Mouse (Mus musculus) heart, embryonic 16.5 days (tissue): ENCODE measurements around the gene Mrpl43. TPM values are rescaled to one million over a fixed set of nuclear protein-coding genes. Genes with fewer than 3 reads are reported as not detected.

ENCODE experiments used
- ATAC-seq: fragments of 200-750 bp; cut with Nextera tagmentation; replicated peaks from 2 replicates; pipeline ENCODE4 v1.8.0; 2017; ENCODE audit warnings: moderate number of reproducible peaks; ENCODE audit not compliant: insufficient read depth, low FRiP score; ENCODE audit errors: extremely low read depth
- H3K27ac ChIP-seq: fragments of 300-500 bp; sonication (generic); 2 replicates; pipeline ENCODE4 v1.5.1; 2014; ENCODE audit warnings: mild to moderate bottlenecking, low read length, control low read depth, moderate library complexity
- H3K27me3 ChIP-seq: fragments of 300-500 bp; sonication (generic); 2 replicates; pipeline ENCODE4 v1.6.1; 2014; ENCODE audit warnings: low read length, mixed read lengths; ENCODE audit not compliant: control insufficient read depth, insufficient read depth
- H3K36me3 ChIP-seq: fragments of 300-500 bp; sonication (generic); 2 replicates; pipeline ENCODE4 v1.6.1; 2014; ENCODE audit not compliant: control insufficient read depth, insufficient read depth
- H3K4me1 ChIP-seq: fragments of 300-500 bp; sonication (generic); 2 replicates; pipeline ENCODE4 v1.6.1; 2014; ENCODE audit warnings: low read length, mixed read lengths; ENCODE audit not compliant: control insufficient read depth, insufficient read depth
- H3K4me2 ChIP-seq: fragments of 300-500 bp; sonication (generic); 2 replicates; pipeline ENCODE4 v1.6.1; 2014; ENCODE audit warnings: low read depth, mild to moderate bottlenecking, control low read depth, low read length
- H3K4me3 ChIP-seq: fragments of 300-500 bp; sonication (generic); 2 replicates; pipeline ENCODE4 v1.5.1; 2014; ENCODE audit warnings: mild to moderate bottlenecking, control low read depth, low read length
- H3K9ac ChIP-seq: fragments of 300-500 bp; sonication (generic); 2 replicates; pipeline ENCODE4 v1.6.1; 2014; ENCODE audit warnings: low read length, control low read depth
- H3K9me3 ChIP-seq: fragments of 300-500 bp; sonication (generic); replicated peaks from 2 replicates; pipeline ENCODE4 v1.6.1; 2016; ENCODE audit warnings: low read length; ENCODE audit not compliant: control insufficient read depth
- WGBS: fragments of 180-500 bp; shearing (Covaris S2); extraction: QIAGEN DNeasy Blood & Tissue Kit; methylation state at CpG from one replicate; pipeline ENCODE4 v1.1.7; 2014; 5-methylcytosine and 5-hydroxymethylcytosine counted together
- polyA plus RNA-seq: library from polyadenylated mRNA; unstranded; fragments of >200 nt; fragmentation: Nextera tagmentation; extraction: Ambion mirVana; gene quantifications from 2 replicates; pipeline ENCODE4 v1.2.1, GENCODE M21; 2015

Gene Mrpl43
- polyA plus RNA-seq, 1 experiment from 2014 or later, result 64.4 TPM

- peaks cover 18% of the 10 kb centered on the region for H3K36me3 ChIP-seq
- H3K4me3 ChIP-seq, result peak within 1 kb of the TSS; percentile 88
- 9% methylated on average over 16 of the region's 16 CpGs for WGBS
- peak within 1 kb of the TSS; percentile 89 for H3K27ac ChIP-seq
- no peaks in the 10 kb centered on the region for H3K27me3 ChIP-seq
- H3K4me1 ChIP-seq, result peaks cover 24% of the 10 kb centered on the region
- peak within 1 kb of the TSS; percentile 81 for H3K4me2 ChIP-seq
- no peak for ATAC-seq
- peak within 1 kb of the TSS; percentile 85 for H3K9ac ChIP-seq
- no peaks in the 10 kb centered on the region for H3K9me3 ChIP-seq
Observed at GRCm38 (mm10) chr19:45005444-45005843, 798 bp downstream of the Mrpl43 start, which contains the start of gene Twnk. Twnk (plus strand) TSS chr19:45005663.

- Histone ChIP-seq H3K27ac (no peak overlapping the region), H3K9me3 (no peaks in the 10 kb centered on the region), H3K27me3 (no peaks in the 10 kb centered on the region), H3K36me3 (peaks cover 10% of the 10 kb centered on the region), H3K4me3 (no peak overlapping the region), H3K4me1 (peaks cover 24% of the 10 kb centered on the region), H3K9ac (no peak overlapping the region), H3K4me2 (no peak overlapping the region)
- 73% methylated on average over 7 of the region's 7 CpGs for WGBS
- ATAC-seq, result no peak
Observed at GRCm38 (mm10) chr19:45003740-45004516, 2.3 kb downstream of the Mrpl43 start.

GRCm38 (mm10) chr19:45002301-45002700 is 3.9 kb downstream of the Mrpl43 start:
- ATAC-seq, result no peak
- no peak overlapping the region for H3K4me2 ChIP-seq
- WGBS, result 62% methylated on average over 3 of the region's 3 CpGs
- peaks cover 10% of the 10 kb centered on the region for H3K36me3 ChIP-seq
- no peak overlapping the region for H3K27ac ChIP-seq
- peaks cover 11% of the 10 kb centered on the region for H3K4me1 ChIP-seq
- H3K9me3 ChIP-seq, result no peaks in the 10 kb centered on the region
- no peaks in the 10 kb centered on the region for H3K27me3 ChIP-seq
- H3K9ac ChIP-seq, result no peak overlapping the region
- H3K4me3 ChIP-seq, result no peak overlapping the region

- ATAC-seq, result no peak
- Histone ChIP-seq H3K4me1 (no peaks in the 10 kb centered on the region), H3K4me2 (no peak overlapping the region), H3K9ac (no peak overlapping the region), H3K27me3 (no peaks in the 10 kb centered on the region), H3K9me3 (no peaks in the 10 kb centered on the region), H3K4me3 (no peak overlapping the region), H3K27ac (no peak overlapping the region), H3K36me3 (peaks cover 10% of the 10 kb centered on the region)
- 82% methylated on average over 8 of the region's 8 CpGs for WGBS
Observed at GRCm38 (mm10) chr19:44999647-45000046, 6.6 kb downstream of the Mrpl43 start.

GRCm38 (mm10) chr19:44997786-44998185 is 8.5 kb downstream of the Mrpl43 start:
- Histone ChIP-seq H3K4me2 (no peak overlapping the region), H3K27ac (no peak overlapping the region), H3K27me3 (no peaks in the 10 kb centered on the region), H3K4me1 (no peaks in the 10 kb centered on the region), H3K9me3 (no peaks in the 10 kb centered on the region), H3K4me3 (no peak overlapping the region), H3K9ac (no peak overlapping the region), H3K36me3 (no peaks in the 10 kb centered on the region)
- 85% methylated on average over 11 of the region's 11 CpGs for WGBS
- ATAC-seq, result no peak

- Histone ChIP-seq H3K9me3 (no peaks in the 10 kb centered on the region), H3K27ac (no peak overlapping the region), H3K36me3 (no peaks in the 10 kb centered on the region), H3K4me1 (peaks cover 14% of the 10 kb centered on the region), H3K4me2 (no peak overlapping the region), H3K27me3 (no peaks in the 10 kb centered on the region), H3K9ac (no peak overlapping the region), H3K4me3 (no peak overlapping the region)
- no peak for ATAC-seq
- WGBS, result 52% methylated on average over 7 of the region's 7 CpGs
Observed at GRCm38 (mm10) chr19:44992712-44993111, 13.5 kb downstream of the Mrpl43 start.

GRCm38 (mm10) chr19:44992246-44992645 is 14.0 kb downstream of the Mrpl43 start:
- Histone ChIP-seq H3K27ac (no peak overlapping the region), H3K36me3 (no peaks in the 10 kb centered on the region), H3K9me3 (no peaks in the 10 kb centered on the region), H3K4me1 (peaks cover 14% of the 10 kb centered on the region), H3K9ac (no peak overlapping the region), H3K27me3 (no peaks in the 10 kb centered on the region), H3K4me2 (0 out of 2 replicates have a peak overlapping the region, but pooled peaks have one; percentile 9), H3K4me3 (no peak overlapping the region)
- no peak for ATAC-seq
- 45% methylated on average over 7 of the region's 7 CpGs for WGBS

GRCm38 (mm10) chr19:44991031-44991430 is 15.2 kb downstream of the Mrpl43 start:
- H3K4me3 ChIP-seq, result no peak overlapping the region
- no peak overlapping the region for H3K9ac ChIP-seq
- H3K4me1 ChIP-seq, result peaks cover 14% of the 10 kb centered on the region
- no peaks in the 10 kb centered on the region for H3K9me3 ChIP-seq
- H3K27me3 ChIP-seq, result no peaks in the 10 kb centered on the region
- ATAC-seq, result no peak
- no peaks in the 10 kb centered on the region for H3K36me3 ChIP-seq
- no peak overlapping the region for H3K4me2 ChIP-seq
- no peak overlapping the region for H3K27ac ChIP-seq
- 76% methylated on average over 8 of the region's 8 CpGs for WGBS
